22 mouse cellular contexts compared by ENCODE assay signal in the genomic region with DNA sequence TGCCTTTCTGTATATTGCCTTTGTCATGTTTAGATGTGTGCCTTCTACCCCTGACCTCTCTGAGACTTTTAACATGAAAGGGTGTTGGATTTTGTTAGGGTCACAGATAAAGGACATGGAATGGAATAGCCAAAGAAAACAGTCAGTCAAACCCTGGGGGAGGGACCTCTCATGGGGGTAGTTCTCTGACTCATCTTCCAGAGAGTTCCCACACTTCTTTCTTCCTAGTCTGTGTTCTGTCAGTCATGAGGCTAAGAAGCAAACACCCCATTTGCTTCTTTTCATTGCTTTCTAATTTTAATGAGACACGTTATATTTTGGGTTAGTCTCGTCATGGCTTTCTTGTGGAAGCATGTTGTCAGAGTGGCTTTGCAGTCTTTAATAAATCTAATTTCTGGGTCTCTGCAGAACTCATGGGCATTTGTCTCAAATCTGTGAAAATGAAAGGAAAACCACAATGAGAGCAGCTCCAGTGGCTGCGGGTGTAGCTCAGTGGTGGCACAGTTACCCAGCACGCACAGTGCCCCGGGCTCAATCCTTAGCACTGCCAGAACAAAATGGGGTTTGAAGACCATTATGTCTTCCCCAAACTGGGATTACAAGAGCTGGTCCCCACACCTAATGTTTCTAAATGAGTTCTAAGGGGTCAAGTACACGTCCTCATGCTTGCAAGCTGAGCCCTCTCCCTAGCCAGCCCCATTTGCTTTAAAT.
A peak's percentile ranks its signal among the peaks of the same experiment; 100 is the strongest.
DNase-seq lines count a peak whose midpoint lies in the region; ATAC-seq and TF ChIP-seq lines count a peak whose summit lies in the region.
"Had no signal": no experiment of that assay in that cellular context is flagged by ENCODE, and none has a peak within 500 bp of the region (broad histone marks: within the 10 kb centered on the region; RNA-seq: fewer than 3 reads in every experiment).

No protein-coding gene starts in this region.

- no peak for TF ChIP-seq CTCF in intestine, postnatal 0 days (IDR thresholded peaks at IDR 0.05; ENCODE audit: low read depth)

- 94% methylated on average over 6 of the region's 6 CpGs for WGBS in intestine, embryonic 16.5 days
- WGBS in intestine, postnatal 0 days: 86% methylated on average over 6 of the region's 6 CpGs
- 88% methylated on average over 6 of the region's 6 CpGs for WGBS in hindbrain, embryonic 16.5 days

- no peaks in the 10 kb centered on the region for H3K9me3 ChIP-seq in intestine, embryonic 16.5 days (ENCODE audit: control insufficient read depth, low read length)
- no peaks in the 10 kb centered on the region for H3K9me3 ChIP-seq in intestine, postnatal 0 days (ENCODE audit: control insufficient read depth)
- H3K9me3 ChIP-seq in hindbrain, embryonic 16.5 days (ENCODE audit: control insufficient read depth, low read length): no peaks in the 10 kb centered on the region
- H3K9me3 ChIP-seq: heart, embryonic 12.5 days; limb, embryonic 12.5 days; liver, embryonic 13.5 days; lung, embryonic 15.5 days; neural tube, embryonic 12.5 days; stomach, embryonic 15.5 days had no signal

- no peaks in the 10 kb centered on the region for H3K36me3 ChIP-seq in myocyte (ENCODE audit: control insufficient read depth, insufficient read depth)
- no peaks in the 10 kb centered on the region for H3K36me3 ChIP-seq in intestine, embryonic 16.5 days (ENCODE audit: control insufficient read depth, insufficient read depth, low read length)
- no peaks in the 10 kb centered on the region for H3K36me3 ChIP-seq in intestine, postnatal 0 days (ENCODE audit: control insufficient read depth, insufficient read depth)
- no peaks in the 10 kb centered on the region for H3K36me3 ChIP-seq in hindbrain, embryonic 16.5 days (ENCODE audit: control insufficient read depth, insufficient read depth, low read length)
- H3K36me3 ChIP-seq: heart, embryonic 12.5 days; liver, embryonic 13.5 days; lung, embryonic 15.5 days; stomach, embryonic 15.5 days had no signal

- H3K79me2 ChIP-seq in myocyte (ENCODE audit: control insufficient read depth, insufficient read depth): no peaks in the 10 kb centered on the region

- peak overlapping the region; percentile 37 for H3K4me2 ChIP-seq in myocyte (ENCODE audit: low read depth)
- no peak overlapping the region for H3K4me2 ChIP-seq in intestine, embryonic 16.5 days (ENCODE audit: low read depth, low read length)
- no peak overlapping the region for H3K4me2 ChIP-seq in intestine, postnatal 0 days (replicated peaks; ENCODE audit: low read depth)
- H3K4me2 ChIP-seq in hindbrain, embryonic 16.5 days (ENCODE audit: low read length): no peak overlapping the region
- H3K4me2 ChIP-seq: heart, embryonic 12.5 days; limb, embryonic 12.5 days; liver, embryonic 13.5 days; lung, embryonic 15.5 days; neural tube, embryonic 12.5 days; stomach, embryonic 15.5 days had no signal

- no peak overlapping the region for H3K9ac ChIP-seq in intestine, embryonic 16.5 days (ENCODE audit: low read depth, low read length)
- no peak overlapping the region for H3K9ac ChIP-seq in intestine, postnatal 0 days (ENCODE audit: low read depth, low read length)
- H3K9ac ChIP-seq in hindbrain, embryonic 16.5 days (ENCODE audit: low read depth, low read length): no peak overlapping the region
- H3K9ac ChIP-seq: forebrain, postnatal 0 days; heart, embryonic 12.5 days; limb, embryonic 12.5 days; liver, embryonic 13.5 days; lung, embryonic 15.5 days; neural tube, embryonic 12.5 days; stomach, embryonic 15.5 days had no signal

- no peak overlapping the region for H3K27ac ChIP-seq in intestine, embryonic 16.5 days (ENCODE audit: low read length)
- no peak overlapping the region for H3K27ac ChIP-seq in intestine, postnatal 0 days (ENCODE audit: low read depth, low read length)
- no peak overlapping the region for H3K27ac ChIP-seq in hindbrain, embryonic 16.5 days (ENCODE audit: low read depth, low read length)
- H3K27ac ChIP-seq: limb, embryonic 12.5 days; liver, embryonic 13.5 days; lung, embryonic 15.5 days; neural tube, embryonic 12.5 days; stomach, embryonic 15.5 days had no signal

- no peak for TF ChIP-seq POLR2A in myocyte (IDR thresholded peaks at IDR 0.05; ENCODE audit: insufficient read length, low read depth)

- ATAC-seq in inflammation-experienced regulatory T-cells, adult 6 months: peak; percentile 65
- ATAC-seq in intestine, embryonic 16.5 days: no peak
- ATAC-seq in intestine, postnatal 0 days: no peak
- ATAC-seq in hindbrain, embryonic 16.5 days: no peak
- ATAC-seq: forebrain, postnatal 0 days had no signal

- DNase-seq in CD4-positive helper T cell, adult 2 months (ENCODE audit: low read depth, low spot score): peak; percentile 18
- peak; percentile 45 for DNase-seq in NIH3T3 (ENCODE audit: low read depth)
- no peak for DNase-seq in lung, postnatal 25 days (ENCODE audit: low spot score)
- DNase-seq: adrenal gland, adult 8-10 months; cerebellum, postnatal 10 days; embryo, embryonic 11 days; forebrain, postnatal 0 days; heart, postnatal 36 days; kidney, adult 9 months; kidney, postnatal 36 days; liver, embryonic 13.5 days; thymus, adult 18-20 months had no signal

- H3K4me1 ChIP-seq in intestine, embryonic 16.5 days (ENCODE audit: control insufficient read depth, insufficient read depth, low read length): no peaks in the 10 kb centered on the region
- peaks cover 4% of the 10 kb centered on the region for H3K4me1 ChIP-seq in intestine, postnatal 0 days (replicated peaks; ENCODE audit: control insufficient read depth, insufficient read depth, low read length)
- H3K4me1 ChIP-seq in hindbrain, embryonic 16.5 days (ENCODE audit: control insufficient read depth, insufficient read depth, low read depth, low read length): no peaks in the 10 kb centered on the region
- H3K4me1 ChIP-seq: neural tube, embryonic 12.5 days; stomach, embryonic 15.5 days had no signal

- H3ac ChIP-seq in myocyte (ENCODE audit: control insufficient read depth, insufficient read length): no peak overlapping the region

- no peak overlapping the region for H3K4me3 ChIP-seq in myocyte
- no peak overlapping the region for H3K4me3 ChIP-seq in intestine, embryonic 16.5 days (ENCODE audit: low read length)
- no peak overlapping the region for H3K4me3 ChIP-seq in intestine, postnatal 0 days (ENCODE audit: low read depth, low read length)
- H3K4me3 ChIP-seq in hindbrain, embryonic 16.5 days (ENCODE audit: low read length): no peak overlapping the region
- H3K4me3 ChIP-seq: heart, embryonic 12.5 days; limb, embryonic 12.5 days; liver, embryonic 13.5 days; lung, embryonic 15.5 days; neural tube, embryonic 12.5 days; stomach, embryonic 15.5 days had no signal

- no peaks in the 10 kb centered on the region for H3K27me3 ChIP-seq in myocyte (ENCODE audit: control insufficient read depth, insufficient read depth, insufficient read length)
- H3K27me3 ChIP-seq in intestine, embryonic 16.5 days (replicated peaks; ENCODE audit: control insufficient read depth, insufficient read depth, low read length): no peaks in the 10 kb centered on the region
- no peaks in the 10 kb centered on the region for H3K27me3 ChIP-seq in intestine, postnatal 0 days (replicated peaks; ENCODE audit: control insufficient read depth, insufficient read depth, low read length)
- H3K27me3 ChIP-seq in hindbrain, embryonic 16.5 days (replicated peaks; ENCODE audit: control insufficient read depth, insufficient read depth, low read length): no peaks in the 10 kb centered on the region
- H3K27me3 ChIP-seq: heart, embryonic 12.5 days; limb, embryonic 12.5 days; liver, embryonic 13.5 days; lung, embryonic 15.5 days; neural tube, embryonic 12.5 days; stomach, embryonic 15.5 days had no signal

TF ChIP-seq in myocyte, 11 proteins besides CTCF, POLR2A, EP300 and RAD21:
- TF ChIP-seq POLR2AphosphoS2 (IDR thresholded peaks at IDR 0.05; ENCODE audit: insufficient read length, low read depth) (no peak), TCF12 (IDR thresholded peaks at IDR 0.05; ENCODE audit: insufficient read depth, poor library complexity, severe bottlenecking) (no peak), E2F4 (IDR thresholded peaks at IDR 0.05; ENCODE audit: insufficient read depth) (no peak), MAX (IDR thresholded peaks at IDR 0.05; ENCODE audit: low read depth) (no peak), REST (IDR thresholded peaks at IDR 0.05; ENCODE audit: insufficient read depth, insufficient read length) (no peak), MYOD1 (IDR thresholded peaks at IDR 0.05; ENCODE audit: control insufficient read depth in 1 of 3, insufficient read length in 2 of 3, low read depth in 2 of 3) (no peak), SRF (IDR thresholded peaks at IDR 0.05; ENCODE audit: control insufficient read depth, insufficient read length, low read depth) (no peak), CEBPB (IDR thresholded peaks at IDR 0.05; ENCODE audit: insufficient read depth, poor library complexity, severe bottlenecking) (no peak), USF1 (IDR thresholded peaks at IDR 0.05; ENCODE audit: low read depth) (no peak), TCF3 (IDR thresholded peaks at IDR 0.05; ENCODE audit: insufficient read length, low read depth) (no peak)
